Mouse (Mus musculus) neutrophil, adult 5-6 weeks (primary cell): ENCODE measurements at regions not wholly inside any gene's neighbourhood (a gene's known extent, or its start where the extent isn't known, plus 50 kb on each side); places are given as distances from the start of the nearest gene placed in this dataset.
"Not testable (repeated sequence)": the region's sequence is repeated elsewhere in the genome, so short reads cannot be mapped to it uniquely, and the experiment has no call there.

Source experiments
- ATAC-seq: fragments of 151-379, 151-347 bp; 2 replicates; pipeline ENCODE4 v1.8.0; 2017; ENCODE audit warnings: mild to moderate bottlenecking, moderate TSS enrichment; ENCODE audit not compliant: insufficient number of reproducible peaks, poor library complexity, low FRiP score, severe bottlenecking; ENCODE audit errors: extremely low read depth

DNA sequence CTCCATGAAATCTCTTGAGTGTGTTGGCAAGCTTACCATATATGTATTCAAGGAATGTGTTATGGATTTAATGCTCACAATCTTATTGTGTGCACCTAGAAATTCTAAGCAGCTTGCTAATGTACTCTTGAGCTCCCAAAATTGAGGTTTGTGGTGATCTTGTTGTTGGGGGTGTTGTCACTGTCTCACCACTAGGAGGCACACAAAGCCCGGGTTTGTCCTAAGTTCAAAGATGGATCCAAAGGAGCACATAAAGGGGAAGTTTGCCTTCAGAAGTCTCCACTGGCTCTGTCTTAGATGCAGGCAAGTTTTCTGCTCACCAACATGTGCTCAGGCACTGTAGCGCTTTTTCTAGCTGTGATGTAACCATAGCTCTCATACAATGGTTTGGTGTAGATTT, 151.8 kb downstream of the Mrgpra4 start:
- no peak for ATAC-seq

- ATAC-seq = no peak
Observed at GRCm38 (mm10) chr7:47781373-47781772, 180.2 kb upstream of the Mrgpra3 start.

GRCm38 (mm10) chr7:47747528-47747927, 146.4 kb upstream of the Mrgpra3 start:
- ATAC-seq = no peak

- not testable (repeated sequence) for ATAC-seq
Observed at GRCm38 (mm10) chr7:47740064-47740463, 138.9 kb upstream of the Mrgpra3 start.

- ATAC-seq = peak; percentile 53; the same call in 1 of the 2 replicates
Observed at GRCm38 (mm10) chr7:47691121-47691520, 89.9 kb upstream of the Mrgpra3 start.

- no peak for ATAC-seq
Observed at GRCm38 (mm10) chr7:47676999-47677398, 75.8 kb upstream of the Mrgpra3 start.
